Mouse (Mus musculus) bone marrow macrophage, adult 2 months (primary cell): Measurements from ENCODE around the gene Rpl3.

ENCODE experiments used
- CTCF ChIP-seq: IDR thresholded peaks from 2 replicates; pipeline ENCODE4 v1.5.1; 2012; ENCODE audit warnings: low read depth, mild to moderate bottlenecking, low read length, moderate library complexity
- POLR2A ChIP-seq: IDR thresholded peaks from 2 replicates; pipeline ENCODE4 v1.6.1; 2012; ENCODE audit warnings: mild to moderate bottlenecking, low read depth, low read length, borderline replicate concordance

GRCm38 (mm10) chr15:80071951-80072437, 19.7 kb downstream of the Rpl3 start:
- TF ChIP-seq POLR2A = no peak
- TF ChIP-seq CTCF = no peak
